ENCODE assay signal across 24 mouse cellular contexts in the genomic region with DNA sequence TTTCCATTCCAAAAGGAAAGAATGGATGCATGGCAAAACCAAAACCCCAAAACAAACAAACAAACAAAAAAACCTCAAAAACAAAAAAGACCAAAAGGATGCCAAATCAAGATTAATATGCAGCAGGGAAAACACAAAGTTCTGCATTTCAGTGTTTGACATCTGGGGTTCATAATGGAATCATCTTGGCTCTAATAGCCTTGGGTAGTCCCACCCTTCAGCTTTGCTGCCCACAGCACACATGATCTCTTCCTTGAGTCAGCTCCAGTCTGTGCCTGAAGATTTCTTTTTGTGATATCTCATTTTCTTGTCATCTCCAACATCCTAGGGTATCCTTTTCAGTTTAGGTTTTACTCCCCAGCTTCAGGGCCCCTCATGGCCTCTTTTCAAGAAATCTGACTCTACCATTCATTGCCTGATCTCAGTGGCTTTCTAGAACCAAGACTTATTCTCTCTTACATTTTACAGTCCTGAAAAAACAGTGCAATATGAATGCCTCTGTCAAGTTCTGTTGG.
DNase-seq lines count a peak whose midpoint lies in the region; ATAC-seq and TF ChIP-seq lines count a peak whose summit lies in the region.
"Had no signal": no experiment of that assay in that cellular context is flagged by ENCODE, and none has a peak within 500 bp of the region (broad histone marks: within the 10 kb centered on the region; RNA-seq: fewer than 3 reads in every experiment).

No protein-coding gene starts in this region.

- peaks cover 12% of the 10 kb centered on the region for H3K4me1 ChIP-seq in embryonic facial prominence, embryonic 13.5 days
- H3K4me1 ChIP-seq in embryonic facial prominence, embryonic 10.5 days = peaks cover 20% of the 10 kb centered on the region
- H3K4me1 ChIP-seq in midbrain, embryonic 11.5 days (ENCODE audit: control insufficient read depth, insufficient read depth, low read length) = no peaks in the 10 kb centered on the region
- H3K4me1 ChIP-seq in midbrain, embryonic 10.5 days = no peaks in the 10 kb centered on the region
- peaks cover 20% of the 10 kb centered on the region for H3K4me1 ChIP-seq in embryonic facial prominence, embryonic 14.5 days (ENCODE audit: control insufficient read depth, insufficient read depth, low read length)
- no peaks in the 10 kb centered on the region; the same call in 1 of the 2 replicates for H3K4me1 ChIP-seq in embryonic fibroblast, embryonic 13.5 days (ENCODE audit: control insufficient read depth, insufficient read depth, low read length)
- H3K4me1 ChIP-seq: forebrain, embryonic 13.5 days; forebrain, embryonic 15.5 days had no signal

- no peak for TF ChIP-seq CTCF in embryonic fibroblast, embryonic 13.5 days (IDR thresholded peaks at IDR 0.05; ENCODE audit: borderline replicate concordance, insufficient read depth, low read length)

- H3K4me2 ChIP-seq in embryonic facial prominence, embryonic 13.5 days = no peak overlapping the region
- H3K4me2 ChIP-seq in midbrain, embryonic 11.5 days = no peak overlapping the region
- H3K4me2 ChIP-seq in embryonic facial prominence, embryonic 14.5 days (ENCODE audit: low read depth, low read length) = no peak overlapping the region
- H3K4me2 ChIP-seq: embryonic facial prominence, embryonic 12.5 days; forebrain, embryonic 13.5 days; forebrain, embryonic 15.5 days had no signal

- H3K27ac ChIP-seq in embryonic facial prominence, embryonic 13.5 days = peak overlapping the region; percentile 75
- no peak overlapping the region for H3K27ac ChIP-seq in embryonic facial prominence, embryonic 10.5 days (replicated peaks)
- no peak overlapping the region for H3K27ac ChIP-seq in midbrain, embryonic 11.5 days (ENCODE audit: low read depth, low read length)
- H3K27ac ChIP-seq in midbrain, embryonic 10.5 days (replicated peaks) = no peak overlapping the region
- peak overlapping the region; percentile 61 for H3K27ac ChIP-seq in embryonic facial prominence, embryonic 14.5 days (replicated peaks; ENCODE audit: low read depth, low read length)
- peak overlapping the region; percentile 73 for H3K27ac ChIP-seq in embryonic fibroblast, embryonic 13.5 days (ENCODE audit: insufficient read depth, low read length)
- H3K27ac ChIP-seq: embryonic facial prominence, embryonic 12.5 days; forebrain, embryonic 13.5 days; forebrain, embryonic 15.5 days had no signal

- H3K4me3 ChIP-seq in embryonic facial prominence, embryonic 13.5 days = no peak overlapping the region
- no peak overlapping the region for H3K4me3 ChIP-seq in embryonic facial prominence, embryonic 10.5 days
- no peak overlapping the region for H3K4me3 ChIP-seq in midbrain, embryonic 11.5 days (ENCODE audit: low read depth, low read length)
- H3K4me3 ChIP-seq in midbrain, embryonic 10.5 days = no peak overlapping the region
- H3K4me3 ChIP-seq in embryonic facial prominence, embryonic 14.5 days (ENCODE audit: low read depth, low read length) = no peak overlapping the region
- no peak overlapping the region for H3K4me3 ChIP-seq in embryonic fibroblast, embryonic 13.5 days (ENCODE audit: insufficient read depth, low read length)
- H3K4me3 ChIP-seq: embryonic facial prominence, embryonic 12.5 days; forebrain, embryonic 13.5 days; forebrain, embryonic 15.5 days had no signal

- H3K27me3 ChIP-seq in embryonic facial prominence, embryonic 13.5 days = no peaks in the 10 kb centered on the region
- H3K27me3 ChIP-seq in embryonic facial prominence, embryonic 10.5 days (replicated peaks; ENCODE audit: low read depth, poor library complexity, severe bottlenecking) = no peaks in the 10 kb centered on the region
- no peaks in the 10 kb centered on the region for H3K27me3 ChIP-seq in midbrain, embryonic 11.5 days (ENCODE audit: control insufficient read depth, insufficient read depth, low read length)
- no peaks in the 10 kb centered on the region for H3K27me3 ChIP-seq in midbrain, embryonic 10.5 days (ENCODE audit: low read depth, poor library complexity, severe bottlenecking)
- no peaks in the 10 kb centered on the region for H3K27me3 ChIP-seq in embryonic facial prominence, embryonic 14.5 days (replicated peaks; ENCODE audit: control insufficient read depth, insufficient read depth, low read length)
- H3K27me3 ChIP-seq: embryonic facial prominence, embryonic 12.5 days; forebrain, embryonic 13.5 days; forebrain, embryonic 15.5 days; Patski had no signal

- no peak overlapping the region for H3K9ac ChIP-seq in embryonic facial prominence, embryonic 13.5 days
- H3K9ac ChIP-seq in midbrain, embryonic 11.5 days (ENCODE audit: low read length) = no peak overlapping the region
- H3K9ac ChIP-seq in embryonic facial prominence, embryonic 14.5 days (ENCODE audit: low read depth, low read length) = no peak overlapping the region
- H3K9ac ChIP-seq: embryonic facial prominence, embryonic 12.5 days; forebrain, embryonic 13.5 days; forebrain, embryonic 15.5 days; forebrain, postnatal 0 days had no signal

- no peak for TF ChIP-seq POLR2A in embryonic fibroblast, embryonic 13.5 days (IDR thresholded peaks at IDR 0.05; ENCODE audit: low read depth, low read length)

- DNase-seq in embryonic facial prominence, embryonic 10.5 days (ENCODE audit: low spot score) = no peak
- peak; percentile 51 for DNase-seq in midbrain, embryonic 11.5 days (ENCODE audit: low spot score, missing footprints)
- no peak for DNase-seq in midbrain, embryonic 10.5 days (ENCODE audit: low spot score)
- DNase-seq in embryonic facial prominence, embryonic 14.5 days (ENCODE audit: low spot score) = peak; percentile 69
- no peak for DNase-seq in spleen, postnatal 36 days (ENCODE audit: low spot score in 2 of 2)
- no peak for DNase-seq in c-Kit-positive CD71-positive TER-119-positive erythroid progenitor cells, embryonic 14.5 days (ENCODE audit: low spot score)
- DNase-seq: adrenal gland, adult 8-10 months; adrenal gland, postnatal 14 days; adrenal gland, postnatal 36 days; cerebellum, adult 11 months; cerebellum, adult 18-20 months; cerebellum, adult 8-10 months; cerebellum, adult 9-11 months; cerebellum, postnatal 14 days; cerebellum, postnatal 36 days; embryo, embryonic 11 days; forebrain, postnatal 0 days had no signal

- no peaks in the 10 kb centered on the region for H3K36me3 ChIP-seq in embryonic facial prominence, embryonic 13.5 days
- H3K36me3 ChIP-seq in embryonic facial prominence, embryonic 10.5 days (replicated peaks) = no peaks in the 10 kb centered on the region
- H3K36me3 ChIP-seq in midbrain, embryonic 11.5 days (ENCODE audit: control insufficient read depth, insufficient read depth, low read length) = no peaks in the 10 kb centered on the region
- H3K36me3 ChIP-seq in midbrain, embryonic 10.5 days = no peaks in the 10 kb centered on the region
- no peaks in the 10 kb centered on the region for H3K36me3 ChIP-seq in embryonic facial prominence, embryonic 14.5 days (ENCODE audit: control insufficient read depth, insufficient read depth, low read length)
- H3K36me3 ChIP-seq: embryonic facial prominence, embryonic 12.5 days; forebrain, embryonic 15.5 days had no signal

- no peaks in the 10 kb centered on the region for H3K9me3 ChIP-seq in embryonic facial prominence, embryonic 13.5 days
- no peaks in the 10 kb centered on the region for H3K9me3 ChIP-seq in embryonic facial prominence, embryonic 10.5 days
- H3K9me3 ChIP-seq in midbrain, embryonic 11.5 days (ENCODE audit: control insufficient read depth, low read length) = no peaks in the 10 kb centered on the region
- H3K9me3 ChIP-seq in midbrain, embryonic 10.5 days (replicated peaks) = no peaks in the 10 kb centered on the region
- no peaks in the 10 kb centered on the region for H3K9me3 ChIP-seq in embryonic facial prominence, embryonic 14.5 days (ENCODE audit: control insufficient read depth, low read length)
- H3K9me3 ChIP-seq: embryonic facial prominence, embryonic 12.5 days; forebrain, embryonic 13.5 days; forebrain, embryonic 15.5 days had no signal

- no peak for ATAC-seq in embryonic facial prominence, embryonic 13.5 days (ENCODE audit: insufficient number of reproducible peaks, insufficient read depth, low FRiP score, low TSS enrichment, low read depth)
- ATAC-seq in midbrain, embryonic 11.5 days (ENCODE audit: low FRiP score) = no peak
- no peak for ATAC-seq in embryonic facial prominence, embryonic 14.5 days (ENCODE audit: low read depth)
- ATAC-seq: activated CD4-positive, CD25-positive, alpha-beta regulatory T cell, adult 4 months; forebrain, embryonic 13.5 days; forebrain, embryonic 15.5 days; forebrain, postnatal 0 days; Patski had no signal

Comparison
In these comparisons a context has a peak if more than half of its experiments do, and no peak if none do; other contexts are left out.
1. H3K27ac ChIP-seq: peak in embryonic facial prominence, embryonic 13.5 days (single experiment), embryonic facial prominence, embryonic 14.5 days (single experiment) and embryonic fibroblast, embryonic 13.5 days (single experiment); none in embryonic facial prominence, embryonic 10.5 days (single experiment), midbrain, embryonic 11.5 days (single experiment) and midbrain, embryonic 10.5 days (single experiment).
2. DNase-seq: peak in midbrain, embryonic 11.5 days (single experiment) and embryonic facial prominence, embryonic 14.5 days (single experiment); none in embryonic facial prominence, embryonic 10.5 days (single experiment), midbrain, embryonic 10.5 days (single experiment), spleen, postnatal 36 days (0 of 2) and c-Kit-positive CD71-positive TER-119-positive erythroid progenitor cells, embryonic 14.5 days (single experiment).